Mouse (Mus musculus): ENCODE measurements around the gene Rasl10b. TPM values are rescaled to one million over a fixed set of nuclear protein-coding genes. Genes with fewer than 3 reads are reported as not detected.
A peak's percentile ranks its signal among the peaks of the same experiment; 100 is the strongest.

Gene Rasl10b
- 16.8 and 17.7 TPM in 2 replicates for polyA plus RNA-seq (2016; fragmentation: Nextera tagmentation; extraction: Ambion mirVana)

- Histone ChIP-seq H3K4me3 (peak within 1 kb of the TSS; percentile 92), H3K27me3 (0 out of 2 replicates have a peak, but pooled peaks cover 6% of the 10 kb centered on the region), H3K9me3 (replicated peaks) (no peaks in the 10 kb centered on the region), H3K27ac (peak within 1 kb of the TSS; percentile 71), H3K36me3 (no peaks in the 10 kb centered on the region), H3K4me1 (peaks cover 16% of the 10 kb centered on the region), H3K9ac (peak within 1 kb of the TSS; percentile 96), H3K4me2 (replicated peaks) (peak within 1 kb of the TSS; percentile 68)
- under 1% methylated on average over 22 of the region's 44 CpGs for WGBS
- peak; percentile 78 for ATAC-seq (ENCODE audit: low FRiP score)
Measured at GRCm38 (mm10) chr11:83409087-83409754, at the start of gene Rasl10b. TSS of gene Rasl10b (plus strand) at chr11:83409137.

DNA sequence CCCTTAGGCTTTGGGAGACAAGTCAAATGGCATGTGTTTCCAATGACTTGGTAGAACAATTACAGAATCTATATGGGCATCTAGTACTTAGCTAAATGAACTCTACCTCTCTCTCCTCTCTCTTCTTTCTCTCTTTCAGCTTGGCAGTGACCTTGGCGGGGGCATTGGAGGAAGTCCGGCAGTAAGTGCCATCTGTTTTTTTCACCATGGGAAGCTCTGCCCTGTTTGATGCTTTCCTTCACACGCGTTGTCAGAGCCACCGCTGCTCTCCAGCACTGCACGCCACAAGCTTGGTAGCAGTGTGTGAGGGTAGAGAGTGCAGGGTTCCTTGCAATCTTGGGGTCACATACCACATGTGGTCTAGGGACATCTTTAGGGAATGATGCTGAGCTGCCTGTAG lies 44.3 kb upstream of the Rasl10b start:
- ATAC-seq (ENCODE audit: low FRiP score): no peak
- H3K27ac ChIP-seq: no peak overlapping the region
- 94% methylated on average over 6 of the region's 6 CpGs for WGBS

DNA sequence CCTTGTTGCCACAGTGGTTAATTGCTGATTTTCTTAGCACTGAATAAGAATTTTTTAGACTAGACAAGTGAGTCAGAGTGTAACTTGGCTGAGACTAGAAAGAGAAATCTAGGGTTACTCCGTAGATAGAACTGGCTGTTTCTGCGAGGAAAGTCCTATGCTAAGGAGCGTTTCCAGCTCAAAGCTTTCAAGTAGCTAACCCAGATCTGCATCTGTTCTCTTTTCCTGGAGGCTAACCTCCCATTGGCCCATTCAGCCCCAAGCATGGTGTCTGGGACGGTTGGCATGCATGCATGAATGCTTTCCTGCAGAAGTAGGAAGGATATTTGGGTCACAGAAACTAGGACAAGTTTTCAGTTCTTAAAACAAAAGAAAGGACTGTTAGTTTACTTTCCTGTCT lies 37.7 kb upstream of the Rasl10b start:
- ATAC-seq (ENCODE audit: low FRiP score): no peak
- Histone ChIP-seq H3K4me2 (replicated peaks) (no peak overlapping the region), H3K4me1 (no peaks in the 10 kb centered on the region), H3K9ac (no peak overlapping the region), H3K9me3 (replicated peaks) (no peaks in the 10 kb centered on the region), H3K36me3 (peaks cover 73% of the 10 kb centered on the region), H3K27ac (no peak overlapping the region), H3K27me3 (no peaks in the 10 kb centered on the region), H3K4me3 (no peak overlapping the region)
- WGBS: 89% methylated on average over 4 of the region's 4 CpGs

More for the DNA sequence above, 44.3 kb upstream of the Rasl10b start:
- no peaks in the 10 kb centered on the region for H3K9me3 ChIP-seq (replicated peaks)
- no peak overlapping the region for H3K4me2 ChIP-seq (replicated peaks)
- no peaks in the 10 kb centered on the region for H3K27me3 ChIP-seq
- no peak overlapping the region for H3K9ac ChIP-seq
- H3K4me1 ChIP-seq: no peaks in the 10 kb centered on the region
- peaks cover 44% of the 10 kb centered on the region for H3K36me3 ChIP-seq
- no peak overlapping the region for H3K4me3 ChIP-seq

DNA sequence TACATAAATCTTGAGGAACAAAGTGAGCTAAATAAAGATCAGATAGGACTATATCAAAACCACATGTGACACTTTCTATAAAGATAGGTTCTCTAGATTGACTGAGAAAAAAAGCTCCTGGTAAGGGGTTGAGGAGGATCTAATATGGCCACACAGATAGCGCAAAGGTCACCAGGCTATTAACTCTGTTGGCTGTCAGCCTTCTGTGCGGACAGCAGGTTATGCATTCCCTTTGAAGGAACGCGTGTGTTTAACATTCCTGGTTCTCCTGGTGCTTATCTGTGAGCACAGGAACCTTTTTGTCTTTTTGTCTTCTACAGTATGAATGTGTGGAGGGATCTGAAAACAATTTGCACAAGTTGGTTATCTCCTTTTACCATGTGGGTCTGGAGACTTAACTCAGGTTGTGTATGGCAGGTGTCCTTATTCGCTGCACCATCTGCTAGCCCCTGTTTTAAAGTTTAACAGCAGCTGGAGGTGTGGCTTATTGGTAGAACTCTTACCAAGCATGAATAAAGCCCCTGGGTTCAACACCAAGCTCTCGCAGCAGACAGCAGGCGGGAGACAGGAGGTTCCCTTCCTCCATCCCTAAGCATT lies 29.1 kb upstream of the Rasl10b start:
- Histone ChIP-seq H3K9me3 (replicated peaks) (no peaks in the 10 kb centered on the region), H3K4me1 (peaks cover 12% of the 10 kb centered on the region), H3K4me3 (no peak overlapping the region), H3K27me3 (no peaks in the 10 kb centered on the region), H3K9ac (no peak overlapping the region), H3K4me2 (replicated peaks) (no peak overlapping the region), H3K36me3 (peaks cover 26% of the 10 kb centered on the region), H3K27ac (no peak overlapping the region)
- no peak for ATAC-seq (ENCODE audit: low FRiP score)
- 84% methylated on average over 7 of the region's 7 CpGs for WGBS

GRCm38 (mm10) chr11:83382876-83383531 lies 25.9 kb upstream of the Rasl10b start:
- H3K36me3 ChIP-seq: peaks cover 2% of the 10 kb centered on the region; the same call in 1 of the 2 replicates
- no peaks in the 10 kb centered on the region for H3K9me3 ChIP-seq (replicated peaks)
- peaks cover 12% of the 10 kb centered on the region for H3K4me1 ChIP-seq
- H3K4me3 ChIP-seq: no peak overlapping the region
- H3K27ac ChIP-seq: 0 out of 2 replicates have a peak overlapping the region, but pooled peaks have one; percentile 23
- H3K27me3 ChIP-seq: no peaks in the 10 kb centered on the region
- H3K4me2 ChIP-seq (replicated peaks): no peak overlapping the region
- WGBS: 43% methylated on average over 9 of the region's 9 CpGs
- ATAC-seq (ENCODE audit: low FRiP score): no peak
- H3K9ac ChIP-seq: no peak overlapping the region

- 60% methylated on average over 1 of the region's 1 CpGs for WGBS
- peaks cover 12% of the 10 kb centered on the region for H3K4me1 ChIP-seq
- no peak overlapping the region for H3K27ac ChIP-seq
Measured at GRCm38 (mm10) chr11:83383532-83383887, 25.4 kb upstream of the Rasl10b start.

DNA sequence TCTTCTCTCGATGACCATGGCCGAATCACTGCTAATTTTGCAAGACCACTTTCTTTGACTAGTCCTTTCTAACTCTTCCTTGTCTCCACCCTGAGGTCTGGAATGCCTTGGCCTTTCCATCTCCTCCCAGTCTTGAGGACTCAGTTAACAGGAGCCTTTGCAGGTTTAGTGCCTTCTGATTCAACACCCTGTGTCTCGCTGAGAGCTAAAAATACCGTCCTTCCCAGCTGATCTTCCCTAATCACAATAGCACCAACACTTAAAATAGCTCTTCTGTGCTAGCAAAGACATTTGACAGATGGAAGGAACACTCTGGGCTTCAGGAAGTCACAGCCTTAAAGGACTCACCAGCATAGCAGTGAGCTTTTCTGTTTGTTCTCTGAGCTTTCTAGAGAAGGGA lies 15.9 kb upstream of the Rasl10b start:
- H3K9ac ChIP-seq: no peak overlapping the region
- H3K4me3 ChIP-seq: no peak overlapping the region
- H3K36me3 ChIP-seq: peaks cover 48% of the 10 kb centered on the region
- H3K9me3 ChIP-seq (replicated peaks): no peaks in the 10 kb centered on the region
- H3K4me1 ChIP-seq: peaks cover 10% of the 10 kb centered on the region
- H3K27me3 ChIP-seq: no peaks in the 10 kb centered on the region
- no peak overlapping the region for H3K27ac ChIP-seq
- WGBS: 93% methylated on average over 4 of the region's 4 CpGs
- no peak for ATAC-seq (ENCODE audit: low FRiP score)
- no peak overlapping the region for H3K4me2 ChIP-seq (replicated peaks)

More at GRCm38 (mm10) chr11:83383532-83383887, 25.4 kb upstream of the Rasl10b start:
- Histone ChIP-seq H3K27me3 (no peaks in the 10 kb centered on the region), H3K9ac (no peak overlapping the region), H3K36me3 (no peaks in the 10 kb centered on the region), H3K4me3 (no peak overlapping the region), H3K9me3 (replicated peaks) (no peaks in the 10 kb centered on the region), H3K4me2 (replicated peaks) (no peak overlapping the region)
- no peak for ATAC-seq (ENCODE audit: low FRiP score)

DNA sequence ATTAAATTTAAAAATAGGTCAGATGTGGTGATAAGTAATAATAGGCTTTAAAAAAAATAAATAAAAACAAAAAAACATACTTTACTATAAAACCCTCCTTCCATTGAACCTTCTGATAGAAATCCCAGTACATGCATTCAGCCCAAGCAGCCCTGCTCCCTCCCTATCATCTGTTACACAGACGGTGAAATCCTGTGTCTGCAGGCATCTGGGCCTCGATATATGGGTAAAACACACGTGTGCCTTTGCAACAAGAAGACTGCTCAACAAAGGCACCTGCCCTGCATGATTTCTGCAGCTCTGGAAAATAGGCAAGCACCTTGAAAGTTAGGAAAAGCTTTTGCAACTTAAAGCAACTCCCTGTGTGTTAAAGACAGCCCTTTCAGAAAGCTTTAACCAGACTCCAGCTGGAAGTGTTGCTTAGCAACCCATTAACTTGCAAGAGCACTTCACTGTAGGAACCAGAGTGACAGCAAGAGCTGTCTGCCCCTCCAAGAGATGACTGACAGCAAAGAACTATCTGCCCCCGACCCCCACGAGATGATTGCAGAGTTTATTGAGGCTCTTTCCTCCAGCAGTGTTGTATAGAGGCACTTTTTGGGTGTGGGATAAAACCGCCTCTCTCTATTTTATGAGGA lies 14.0 kb upstream of the Rasl10b start:
- ATAC-seq (ENCODE audit: low FRiP score): no peak; the same call in 1 of the 2 replicates
- 18% methylated on average over 6 of the region's 6 CpGs for WGBS
- Histone ChIP-seq H3K9ac (no peak overlapping the region), H3K4me3 (no peak overlapping the region), H3K9me3 (replicated peaks) (no peaks in the 10 kb centered on the region), H3K27me3 (no peaks in the 10 kb centered on the region), H3K4me2 (replicated peaks) (no peak overlapping the region), H3K27ac (peak overlapping the region; percentile 55; the same call in 1 of the 2 replicates), H3K4me1 (peaks cover 10% of the 10 kb centered on the region), H3K36me3 (peaks cover 59% of the 10 kb centered on the region)

GRCm38 (mm10) chr11:83397626-83398025 lies 11.3 kb upstream of the Rasl10b start:
- 93% methylated on average over 7 of the region's 7 CpGs for WGBS
- H3K4me3 ChIP-seq: no peak overlapping the region

GRCm38 (mm10) chr11:83398724-83399123 lies 10.2 kb upstream of the Rasl10b start:
- 77% methylated on average over 5 of the region's 5 CpGs for WGBS
- H3K4me3 ChIP-seq: no peak overlapping the region
- H3K27me3 ChIP-seq: no peaks in the 10 kb centered on the region
- peaks cover 58% of the 10 kb centered on the region for H3K36me3 ChIP-seq
- no peak for ATAC-seq (ENCODE audit: low FRiP score)
- H3K27ac ChIP-seq: no peak overlapping the region
- no peak overlapping the region for H3K9ac ChIP-seq
- H3K4me2 ChIP-seq (replicated peaks): no peak overlapping the region
- peaks cover 10% of the 10 kb centered on the region for H3K4me1 ChIP-seq
- H3K9me3 ChIP-seq (replicated peaks): no peaks in the 10 kb centered on the region

More at GRCm38 (mm10) chr11:83397626-83398025, 11.3 kb upstream of the Rasl10b start:
- H3K4me2 ChIP-seq (replicated peaks): no peak overlapping the region
- H3K9me3 ChIP-seq (replicated peaks): no peaks in the 10 kb centered on the region
- no peak for ATAC-seq (ENCODE audit: low FRiP score)
- no peak overlapping the region for H3K27ac ChIP-seq
- H3K27me3 ChIP-seq: no peaks in the 10 kb centered on the region
- no peak overlapping the region for H3K9ac ChIP-seq
- peaks cover 10% of the 10 kb centered on the region for H3K4me1 ChIP-seq
- peaks cover 54% of the 10 kb centered on the region for H3K36me3 ChIP-seq

- Histone ChIP-seq H3K4me3 (no peak overlapping the region), H3K27me3 (no peaks in the 10 kb centered on the region), H3K4me2 (replicated peaks) (no peak overlapping the region), H3K9ac (no peak overlapping the region), H3K4me1 (no peaks in the 10 kb centered on the region), H3K9me3 (replicated peaks) (no peaks in the 10 kb centered on the region), H3K36me3 (peaks cover 35% of the 10 kb centered on the region), H3K27ac (no peak overlapping the region)
- ATAC-seq (ENCODE audit: low FRiP score): no peak
- 92% methylated on average over 7 of the region's 7 CpGs for WGBS
Measured at GRCm38 (mm10) chr11:83403787-83404186, 5.2 kb upstream of the Rasl10b start.

GRCm38 (mm10) chr11:83406391-83406790 lies 2.5 kb upstream of the Rasl10b start:
- no peak for ATAC-seq (ENCODE audit: low FRiP score)

More at GRCm38 (mm10) chr11:83406391-83406790, 2.5 kb upstream of the Rasl10b start:
- Histone ChIP-seq H3K27me3 (no peaks in the 10 kb centered on the region), H3K4me1 (peaks cover 16% of the 10 kb centered on the region), H3K9ac (no peak overlapping the region), H3K4me2 (replicated peaks) (no peak overlapping the region), H3K36me3 (peaks cover 21% of the 10 kb centered on the region), H3K4me3 (no peak overlapping the region), H3K27ac (no peak overlapping the region), H3K9me3 (replicated peaks) (no peaks in the 10 kb centered on the region)
- 67% methylated on average over 3 of the region's 3 CpGs for WGBS
